Mouse (Mus musculus): ENCODE results near the gene Cd83.

Cd83 gene

GRCm38 (mm10) chr13:43784725-43785711 lies at the start of gene Cd83:
Gene Cd83, plus strand, starts transcription at chr13:43784775.
- no peak for DNase-seq (ENCODE audit: extremely low read depth, low read depth, low spot score)

GRCm38 (mm10) chr13:43739598-43740275 lies 44.8 kb upstream of the Cd83 start:
- DNase-seq (ENCODE audit: extremely low read depth, low read depth, low spot score), result peak; percentile 4

DNA sequence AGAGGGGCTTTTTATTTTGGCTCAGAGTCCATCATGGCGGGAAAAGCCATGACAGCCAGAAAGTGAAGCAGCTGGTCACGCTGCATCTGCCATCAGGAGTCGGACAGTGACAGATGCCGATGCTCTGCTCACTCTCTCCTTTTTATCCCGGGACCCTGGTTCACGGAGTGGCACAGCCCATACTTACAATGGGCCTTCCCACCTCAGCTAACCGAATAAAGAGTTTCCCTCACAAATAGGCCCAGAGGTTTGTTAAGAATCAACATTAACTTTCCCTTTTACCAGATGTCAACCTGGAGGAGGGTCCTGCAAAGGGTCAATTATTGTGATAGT lies 44.3 kb upstream of the Cd83 start:
- DNase-seq (ENCODE audit: extremely low read depth, low read depth, low spot score), result no peak

GRCm38 (mm10) chr13:43742677-43743076 lies 41.9 kb upstream of the Cd83 start:
- DNase-seq (ENCODE audit: extremely low read depth, low read depth, low spot score), result no peak

- DNase-seq (ENCODE audit: extremely low read depth, low read depth, low spot score), result no peak
Observed at GRCm38 (mm10) chr13:43744259-43744658, 40.3 kb upstream of the Cd83 start.

DNA sequence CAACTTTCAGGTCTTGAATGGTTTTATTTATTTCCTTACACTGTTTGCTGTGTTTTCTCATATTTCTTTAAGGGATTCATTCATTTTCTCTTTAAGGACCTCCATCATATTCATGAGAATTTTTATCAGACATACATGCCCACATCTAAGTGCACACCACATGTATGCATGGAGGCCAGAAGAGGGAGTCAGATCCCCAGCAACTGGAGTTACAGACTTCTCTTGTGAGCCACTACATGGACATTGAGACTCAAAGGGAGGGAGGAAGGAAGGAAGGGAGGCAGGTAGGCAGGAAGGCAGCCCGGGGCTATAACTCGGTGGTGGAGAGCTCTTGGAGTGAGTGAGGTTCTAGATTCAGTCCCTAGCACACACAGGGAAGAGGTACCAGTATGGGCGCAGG lies 34.3 kb upstream of the Cd83 start:
- DNase-seq (ENCODE audit: extremely low read depth, low read depth, low spot score), result no peak

DNA sequence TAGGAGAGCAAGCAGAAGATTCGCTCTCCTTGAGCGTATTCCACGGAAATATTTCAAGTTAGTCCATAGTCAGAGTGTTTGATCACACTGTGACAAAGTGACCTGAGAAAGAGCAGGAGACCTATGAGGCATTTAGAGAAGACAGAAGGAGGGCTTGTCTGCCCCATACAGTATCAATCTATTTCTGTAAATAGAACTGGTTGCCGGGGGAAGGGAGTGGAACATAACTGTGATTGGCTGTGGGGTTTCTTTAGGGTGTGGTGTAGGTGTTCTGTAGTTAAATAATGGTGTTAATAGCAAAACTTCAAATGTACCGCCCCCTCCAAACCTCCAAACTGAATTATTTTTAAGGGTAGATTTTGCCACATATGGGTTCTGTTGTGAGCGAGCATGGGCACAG lies 33.6 kb upstream of the Cd83 start:
- DNase-seq (ENCODE audit: extremely low read depth, low read depth, low spot score), result no peak

DNA sequence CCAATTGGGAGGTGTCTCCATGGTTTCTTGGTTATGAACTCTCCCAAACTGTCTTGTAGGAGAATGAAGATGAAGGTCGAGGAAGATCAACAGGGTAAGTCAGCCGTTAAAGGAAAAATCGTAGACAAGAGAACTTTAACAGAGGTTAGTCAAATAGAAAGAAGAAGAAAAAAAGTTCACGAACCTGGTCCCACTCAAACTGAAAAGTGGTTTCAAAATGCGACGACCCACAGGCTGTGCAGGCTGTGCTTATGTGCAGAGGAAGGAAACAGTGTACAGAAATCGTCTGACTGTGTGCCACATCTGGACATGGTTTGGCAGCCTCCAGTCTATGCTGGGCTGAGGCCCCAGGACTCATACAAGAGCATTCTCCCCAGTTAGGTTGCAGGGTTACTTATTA lies 32.2 kb upstream of the Cd83 start:
- DNase-seq (ENCODE audit: extremely low read depth, low read depth, low spot score), result no peak

DNA sequence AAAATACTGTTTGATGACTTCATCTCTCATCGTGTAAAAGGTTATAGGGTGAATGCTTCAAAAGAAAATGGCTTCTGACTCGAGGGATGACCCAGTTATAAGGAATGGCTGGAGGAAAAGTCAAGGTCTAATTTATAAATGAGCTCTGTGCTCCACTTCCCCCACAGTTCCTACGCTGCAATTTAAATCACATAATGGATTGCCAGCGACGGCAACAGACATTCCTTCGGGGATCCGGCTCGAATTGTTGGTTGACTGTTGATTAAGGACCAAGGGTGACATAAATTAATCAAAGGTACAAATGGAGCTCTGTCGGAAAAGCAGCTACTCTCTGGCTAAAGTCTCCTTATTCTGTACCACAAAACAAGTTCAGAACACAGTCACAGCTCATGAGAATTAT lies 30.9 kb upstream of the Cd83 start:
- DNase-seq (ENCODE audit: extremely low read depth, low read depth, low spot score), result no peak

GRCm38 (mm10) chr13:43754455-43755128 lies 30.0 kb upstream of the Cd83 start:
- no peak for DNase-seq (ENCODE audit: extremely low read depth, low read depth, low spot score)

GRCm38 (mm10) chr13:43755573-43755972 lies 29.0 kb upstream of the Cd83 start:
- no peak for DNase-seq (ENCODE audit: extremely low read depth, low read depth, low spot score)

DNA sequence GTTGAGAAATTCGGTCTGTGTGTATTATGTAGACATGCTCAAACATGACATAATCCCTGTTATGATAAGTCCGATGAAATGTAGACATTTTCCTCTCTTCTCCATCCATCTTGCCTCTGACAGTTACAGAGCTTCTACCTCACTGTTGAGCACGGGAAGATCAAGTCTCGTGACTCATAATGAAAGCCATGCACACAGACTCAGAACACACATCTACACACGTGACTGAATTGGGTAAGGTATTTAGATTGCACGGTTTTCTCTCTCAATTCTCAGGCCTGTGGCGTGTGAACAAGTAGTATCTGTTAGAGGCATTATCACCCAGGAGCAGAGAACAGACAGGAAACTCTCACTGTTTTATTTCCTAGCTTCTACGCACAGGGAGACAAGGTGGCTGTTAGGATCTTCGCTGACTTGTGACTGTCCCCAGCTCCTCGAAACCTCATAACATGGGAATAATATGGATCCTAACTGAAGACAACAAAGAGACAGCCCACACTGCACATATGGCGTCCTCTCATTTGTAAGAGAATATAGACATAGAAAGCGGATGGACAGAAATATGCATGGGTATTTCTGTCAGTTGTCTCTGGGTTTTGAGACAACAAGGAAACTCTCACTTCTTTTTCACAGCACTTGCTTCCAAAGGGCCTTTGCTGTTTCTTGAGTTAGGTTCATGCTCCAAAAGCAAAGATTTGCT lies 23.3 kb upstream of the Cd83 start:
- no peak for DNase-seq (ENCODE audit: extremely low read depth, low read depth, low spot score)

- no peak for DNase-seq (ENCODE audit: extremely low read depth, low read depth, low spot score)
Observed at GRCm38 (mm10) chr13:43762901-43763300, 21.7 kb upstream of the Cd83 start.

GRCm38 (mm10) chr13:43763301-43763994 lies 21.1 kb upstream of the Cd83 start:
- DNase-seq (ENCODE audit: extremely low read depth, low read depth, low spot score), result no peak

DNA sequence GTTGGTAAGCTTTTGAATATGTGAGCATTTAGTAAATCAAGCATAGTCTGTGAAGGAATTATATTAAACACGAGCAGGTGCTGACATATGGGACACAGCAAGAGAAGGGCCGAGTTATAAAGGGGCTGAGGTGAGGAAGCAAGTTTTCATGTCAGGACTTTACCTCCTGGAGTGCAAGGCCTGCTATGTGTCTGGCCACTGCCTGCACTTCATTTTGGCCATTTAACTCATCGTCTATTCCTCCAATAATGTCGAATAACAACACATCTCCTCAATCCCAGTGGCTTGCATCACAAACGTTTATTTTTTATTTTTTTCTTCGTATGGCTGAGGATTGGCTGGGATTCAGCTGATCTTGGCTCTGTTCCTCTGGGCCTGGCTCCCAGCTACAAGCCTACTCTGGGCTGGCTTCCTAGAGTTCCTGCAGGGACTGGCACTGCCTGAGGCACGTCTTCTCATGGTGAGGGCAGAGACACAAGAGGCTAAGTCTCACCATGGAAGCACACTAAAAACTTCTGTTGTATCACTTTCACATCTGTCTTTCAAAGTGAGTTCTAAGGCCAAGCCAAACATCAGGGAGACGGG lies 20.5 kb upstream of the Cd83 start:
- DNase-seq (ENCODE audit: extremely low read depth, low read depth, low spot score), result peak; percentile 8

DNA sequence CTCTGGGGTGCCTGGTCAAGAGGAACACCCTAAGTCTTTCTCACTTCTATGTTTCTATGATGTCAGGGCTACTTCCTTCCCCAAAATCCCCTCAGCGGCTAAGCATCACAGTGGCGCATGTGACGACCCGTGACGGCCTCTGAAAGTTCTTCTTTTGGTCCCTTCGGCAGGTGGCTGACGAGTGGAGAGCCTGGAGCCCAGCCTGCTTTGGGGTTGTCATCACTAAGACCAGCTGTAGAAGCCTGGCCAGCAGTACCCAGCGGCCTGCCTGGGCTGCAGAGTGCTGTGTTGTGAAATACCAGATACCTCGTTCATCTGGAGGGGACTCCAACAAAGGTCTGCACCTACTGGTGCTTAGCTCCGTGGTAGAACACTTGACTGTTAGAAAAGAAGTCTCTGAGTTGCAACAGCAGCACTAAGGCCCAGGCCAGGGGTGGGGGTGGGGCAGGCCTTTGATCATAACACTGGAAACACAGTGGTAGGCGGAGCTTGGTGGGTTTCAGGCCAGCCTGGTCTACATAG lies 19.2 kb upstream of the Cd83 start:
- no peak for DNase-seq (ENCODE audit: extremely low read depth, low read depth, low spot score)

DNA sequence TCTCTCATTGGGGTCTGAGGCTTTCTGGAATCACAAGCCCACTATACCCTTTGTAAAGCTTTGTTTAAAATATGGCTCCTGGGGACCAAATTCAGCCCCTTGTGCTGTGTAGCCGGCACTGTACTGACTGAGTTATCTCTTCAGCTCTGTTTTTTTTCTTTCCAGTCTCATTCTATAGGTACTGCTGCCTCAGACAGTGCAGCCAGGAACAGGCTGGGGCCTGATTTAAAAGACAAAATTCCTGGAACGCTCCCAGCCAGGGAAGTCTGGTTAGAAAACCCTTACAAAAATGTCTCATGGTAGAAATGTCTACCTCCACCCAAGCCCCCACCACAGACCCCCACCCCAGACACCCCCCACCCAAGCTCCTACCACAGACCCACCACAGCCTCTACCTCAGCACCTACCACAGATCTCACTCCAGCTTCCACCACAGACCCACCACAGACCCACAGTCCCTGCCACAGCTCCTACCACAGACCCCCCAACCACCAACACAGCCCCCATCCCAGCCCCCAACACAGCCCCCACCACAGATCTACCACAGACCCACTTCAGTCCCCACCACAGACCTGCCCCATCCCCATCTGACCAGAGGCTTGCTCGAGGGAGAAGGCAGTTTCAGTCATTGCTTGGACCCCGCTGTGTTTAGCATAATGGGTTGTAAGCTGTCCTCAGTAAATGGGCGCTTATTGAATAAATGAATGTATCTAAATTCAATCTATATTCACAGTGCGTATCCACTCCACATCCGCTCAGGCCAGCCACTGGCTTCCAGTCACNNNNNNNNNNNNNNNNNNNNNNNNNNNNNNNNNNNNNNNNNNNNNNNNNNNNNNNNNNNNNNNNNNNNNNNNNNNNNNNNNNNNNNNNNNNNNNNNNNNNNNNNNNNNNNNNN lies 17.5 kb upstream of the Cd83 start:
- no peak for DNase-seq (ENCODE audit: extremely low read depth, low read depth, low spot score)

- no peak for DNase-seq (ENCODE audit: extremely low read depth, low read depth, low spot score)
Observed at GRCm38 (mm10) chr13:43773020-43773419, 11.6 kb upstream of the Cd83 start.

All from fat pad, adult 2 months (tissue).